Mouse (Mus musculus) layer of hippocampus, adult 2 months (tissue): Measurements from ENCODE around the gene Ranbp17. TPM values are rescaled to one million over a fixed set of nuclear protein-coding genes. Genes with fewer than 3 reads are reported as not detected.
A peak's percentile ranks its signal among the peaks of the same experiment; 100 is the strongest.

Source experiments
- DNase-seq, 2 experiments: peaks; one replicate each; pipeline ENCODE4 v3.0.0; 2022; ENCODE audit warnings: low spot score in 2 of 2
- H3K27ac ChIP-seq: fragments of 200-600 bp; 2 replicates; pipeline ENCODE4 v1.8.1; 2022
- H3K4me3 ChIP-seq: fragments of 200-600 bp; 2 replicates; pipeline ENCODE4 v1.8.1; 2022; ENCODE audit warnings: mild to moderate bottlenecking
- CTCF ChIP-seq: fragments of 200-600 bp; conservative IDR thresholded peaks from 2 replicates; pipeline ENCODE4 v1.8.1; 2022; ENCODE audit warnings: antibody characterized with exemption, mild to moderate bottlenecking, moderate library complexity
- total RNA-seq, 2 experiments: library from RNA; stranded (reverse); gene quantifications; 2 replicates each; pipeline ENCODE4 v1.2.3; 2021

Gene Ranbp17
- total RNA-seq, 2 experiments from 2014 or later: 7.9 to 9.9 TPM

DNA sequence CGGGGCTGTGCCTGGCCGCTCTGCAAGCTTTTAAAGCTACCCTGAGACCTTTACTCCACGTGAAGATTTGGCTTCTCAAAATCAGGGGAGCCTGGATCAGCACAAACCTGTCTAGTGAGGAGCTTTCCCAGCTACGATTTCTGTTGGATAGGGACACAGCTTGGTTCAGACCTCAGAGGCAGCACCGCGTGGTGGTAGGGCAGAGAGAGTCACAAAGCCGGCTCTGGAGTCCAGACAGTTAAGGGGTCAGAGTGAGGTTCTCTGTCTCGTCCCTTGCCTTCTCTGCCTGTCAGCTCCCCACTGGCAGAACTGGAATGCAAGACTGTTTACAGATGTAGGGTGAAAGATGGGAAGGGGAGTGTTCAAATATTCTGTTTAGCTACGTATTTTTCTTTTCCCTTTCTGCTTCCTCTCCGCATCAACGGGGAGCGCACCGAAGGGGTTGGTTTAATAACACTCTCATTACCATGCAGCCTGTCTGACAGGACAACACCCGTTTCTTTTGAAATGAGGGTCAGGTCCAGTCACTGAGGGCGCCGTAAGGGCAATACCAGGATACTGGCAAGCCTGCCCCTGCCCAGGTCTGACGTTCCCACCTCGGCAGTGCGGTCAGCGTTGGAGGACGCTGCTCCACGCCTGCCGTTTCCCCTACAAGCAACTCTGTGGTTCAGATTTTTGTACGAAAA lies 317.0 kb downstream of the Ranbp17 start:
- DNase-seq: no peak
- Histone ChIP-seq H3K27ac (no peak overlapping the region), H3K4me3 (no peak overlapping the region)
- no peak for TF ChIP-seq CTCF

- no peak overlapping the region for H3K27ac ChIP-seq
- no peak for TF ChIP-seq CTCF
- DNase-seq: no peak
- H3K4me3 ChIP-seq: no peak overlapping the region
Observed at GRCm38 (mm10) chr11:33195531-33196446, 317.8 kb downstream of the Ranbp17 start.

DNA sequence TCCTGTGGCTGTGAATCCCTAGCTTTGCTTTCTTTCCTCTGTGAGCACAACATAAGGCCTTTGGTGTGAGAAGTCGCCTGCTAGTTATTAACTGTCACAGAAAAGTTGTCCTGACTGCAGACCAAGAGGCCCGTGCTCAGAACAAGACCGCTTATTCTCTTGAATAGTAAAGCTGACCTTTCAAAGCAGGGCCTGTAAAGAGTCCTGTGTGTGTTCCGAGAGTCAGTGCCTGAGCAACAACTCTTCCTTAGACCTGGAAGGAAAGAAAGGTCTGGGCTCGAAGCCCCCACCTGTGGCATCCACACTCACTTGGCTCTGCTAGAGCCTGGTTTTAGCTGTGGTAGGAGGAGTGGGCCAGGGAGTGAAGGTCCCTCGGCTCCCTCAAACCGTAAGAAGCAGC lies 318.5 kb downstream of the Ranbp17 start:
- no peak overlapping the region for H3K27ac ChIP-seq
- TF ChIP-seq CTCF: no peak
- no peak overlapping the region for H3K4me3 ChIP-seq
- no peak for DNase-seq

DNA sequence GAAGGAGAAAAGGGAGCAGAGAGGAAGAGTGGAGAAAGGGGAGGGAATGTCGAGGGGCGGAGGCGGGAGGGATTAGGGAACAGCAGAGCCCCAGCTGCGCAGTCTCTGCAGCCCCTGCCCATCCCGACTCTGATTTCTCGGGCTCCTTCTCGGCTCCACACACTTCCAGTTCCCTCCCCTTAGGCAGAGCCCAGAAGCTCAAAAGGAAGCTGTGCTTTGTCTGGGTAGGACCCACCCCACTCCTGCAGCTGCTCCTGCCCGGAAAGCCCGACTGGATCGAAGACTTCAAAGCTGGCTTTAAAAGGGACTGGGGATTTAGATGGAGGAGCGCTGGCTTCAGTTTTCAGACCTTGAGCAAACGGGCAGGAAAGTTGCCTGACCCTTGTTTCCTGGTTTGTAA lies 319.9 kb downstream of the Ranbp17 start:
- Histone ChIP-seq H3K27ac (no peak overlapping the region), H3K4me3 (no peak overlapping the region)
- no peak for TF ChIP-seq CTCF
- DNase-seq: no peak

DNA sequence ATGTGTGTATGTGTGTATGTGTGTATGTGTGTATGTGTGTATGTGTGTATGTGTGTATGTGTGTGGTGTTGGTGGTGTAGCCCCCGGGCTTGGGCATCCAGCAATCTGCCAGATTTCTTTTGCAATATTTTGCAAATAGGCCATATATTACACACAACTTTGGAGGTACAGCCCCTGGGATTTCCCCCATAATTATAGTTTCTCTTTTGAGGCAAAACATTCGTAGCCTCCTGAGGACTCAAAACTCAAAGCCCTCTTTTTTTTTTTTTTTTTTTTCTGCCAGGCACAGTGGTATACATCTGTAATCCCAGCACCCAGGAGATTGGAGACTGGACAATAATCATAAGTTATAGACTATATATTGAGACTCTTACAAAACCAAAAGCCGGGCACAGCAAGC lies 331.7 kb downstream of the Ranbp17 start:
- no peak for DNase-seq
- H3K4me3 ChIP-seq: no peak overlapping the region
- no peak overlapping the region for H3K27ac ChIP-seq
- TF ChIP-seq CTCF: no peak

- Histone ChIP-seq H3K4me3 (no peak overlapping the region), H3K27ac (no peak overlapping the region)
- no peak for DNase-seq
- TF ChIP-seq CTCF: no peak
Observed at GRCm38 (mm10) chr11:33180701-33181116, 332.8 kb downstream of the Ranbp17 start.

- H3K27ac ChIP-seq: no peak overlapping the region
Observed at GRCm38 (mm10) chr11:33179802-33180201, 333.7 kb downstream of the Ranbp17 start.

DNA sequence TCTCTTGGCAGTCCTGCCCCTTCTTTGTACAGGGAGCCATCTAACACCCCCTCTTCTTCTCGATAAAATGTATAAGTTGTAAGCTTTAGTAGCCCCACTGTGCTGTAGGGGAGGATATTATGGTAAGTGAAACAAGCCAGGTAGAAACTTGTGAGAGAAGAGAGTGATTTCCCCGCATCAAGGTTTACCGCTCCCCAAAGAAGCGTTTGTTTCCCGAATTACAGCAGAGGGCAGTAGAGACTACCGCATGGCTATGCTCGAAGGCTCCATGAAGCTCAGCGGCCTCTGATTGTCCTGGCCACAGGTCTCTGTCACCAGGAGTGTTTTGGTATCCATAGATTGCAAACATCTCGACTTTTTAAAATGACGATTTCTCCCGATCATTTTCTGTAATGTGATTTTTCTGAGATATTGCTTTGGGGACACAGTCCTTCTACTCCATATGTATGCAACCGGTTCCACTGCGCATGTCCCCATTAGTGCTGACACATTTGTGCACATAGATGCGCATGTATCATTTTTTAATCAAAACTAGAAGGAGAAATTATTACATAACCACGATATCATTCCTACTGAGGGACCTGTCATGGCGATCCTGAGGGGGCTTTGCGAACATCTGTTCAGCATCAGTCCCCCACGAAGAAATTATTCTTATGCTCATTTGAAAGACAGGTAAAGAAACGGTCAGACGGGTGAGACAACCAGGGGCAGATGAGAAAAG lies 336.9 kb downstream of the Ranbp17 start:
- peak; percentile 90 for TF ChIP-seq CTCF
- H3K4me3 ChIP-seq: no peak overlapping the region
- peak; percentile 29 to 62 for DNase-seq
- no peak overlapping the region for H3K27ac ChIP-seq

More at GRCm38 (mm10) chr11:33179802-33180201, 333.7 kb downstream of the Ranbp17 start:
- no peak for TF ChIP-seq CTCF
- no peak overlapping the region for H3K4me3 ChIP-seq
- DNase-seq: no peak

DNA sequence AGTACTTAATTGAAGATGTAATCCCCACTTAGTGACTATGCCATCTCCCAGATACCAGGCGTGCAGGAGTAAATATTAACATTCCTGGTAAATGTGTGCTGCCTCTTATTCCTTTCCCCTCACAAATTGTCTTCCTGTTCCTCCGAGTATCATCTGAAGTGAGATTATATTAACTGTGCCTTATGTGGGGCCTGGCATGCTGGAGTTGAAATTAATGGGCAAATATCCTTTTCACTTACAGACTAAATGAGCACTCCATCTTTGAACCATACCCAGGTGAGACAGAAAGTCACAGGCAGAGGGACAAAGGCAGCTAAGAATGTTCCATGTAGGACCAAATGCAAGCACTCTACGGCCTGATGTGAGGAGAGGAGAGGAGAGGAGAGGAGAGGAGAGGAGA lies 337.8 kb downstream of the Ranbp17 start:
- Histone ChIP-seq H3K4me3 (no peak overlapping the region), H3K27ac (no peak overlapping the region)
- TF ChIP-seq CTCF: no peak
- no peak for DNase-seq

- TF ChIP-seq CTCF: peak; percentile 85
- peak; percentile 20 to 65 for DNase-seq
- H3K27ac ChIP-seq: no peak overlapping the region
- H3K4me3 ChIP-seq: no peak overlapping the region
Observed at GRCm38 (mm10) chr11:33170489-33170888, 343.1 kb downstream of the Ranbp17 start.

DNA sequence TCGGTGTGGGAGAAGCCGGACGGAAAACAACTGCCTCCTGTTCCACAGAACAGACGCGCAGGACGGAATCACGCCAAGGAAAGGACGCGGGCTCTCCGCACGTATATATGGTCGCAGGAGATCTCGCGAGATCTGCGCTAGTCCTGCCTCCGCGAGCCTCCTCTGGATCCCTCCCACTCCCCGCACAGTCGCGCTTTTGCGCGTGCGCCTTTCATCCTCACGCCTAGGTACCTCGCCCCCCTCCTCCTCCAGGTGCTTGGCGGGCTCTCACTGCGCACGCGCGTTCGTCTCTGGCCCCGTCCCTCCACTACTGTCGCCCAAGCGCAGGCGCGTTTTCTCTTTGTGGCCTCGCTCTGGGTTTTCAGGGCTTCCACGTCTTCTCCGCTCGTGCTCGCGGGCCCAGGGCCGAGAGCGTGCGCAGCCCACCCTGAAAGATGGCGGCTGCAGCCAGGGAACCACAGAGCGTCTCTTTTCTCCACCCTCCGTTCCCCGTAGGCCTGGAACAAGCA lies 350.5 kb downstream of the Ranbp17 start, which contains the start of gene Npm1:
Gene Npm1, minus strand, starts transcription at position 209 of the 509 bp plus-strand sequence.
- DNase-seq: peak; percentile 99 to 100

DNA sequence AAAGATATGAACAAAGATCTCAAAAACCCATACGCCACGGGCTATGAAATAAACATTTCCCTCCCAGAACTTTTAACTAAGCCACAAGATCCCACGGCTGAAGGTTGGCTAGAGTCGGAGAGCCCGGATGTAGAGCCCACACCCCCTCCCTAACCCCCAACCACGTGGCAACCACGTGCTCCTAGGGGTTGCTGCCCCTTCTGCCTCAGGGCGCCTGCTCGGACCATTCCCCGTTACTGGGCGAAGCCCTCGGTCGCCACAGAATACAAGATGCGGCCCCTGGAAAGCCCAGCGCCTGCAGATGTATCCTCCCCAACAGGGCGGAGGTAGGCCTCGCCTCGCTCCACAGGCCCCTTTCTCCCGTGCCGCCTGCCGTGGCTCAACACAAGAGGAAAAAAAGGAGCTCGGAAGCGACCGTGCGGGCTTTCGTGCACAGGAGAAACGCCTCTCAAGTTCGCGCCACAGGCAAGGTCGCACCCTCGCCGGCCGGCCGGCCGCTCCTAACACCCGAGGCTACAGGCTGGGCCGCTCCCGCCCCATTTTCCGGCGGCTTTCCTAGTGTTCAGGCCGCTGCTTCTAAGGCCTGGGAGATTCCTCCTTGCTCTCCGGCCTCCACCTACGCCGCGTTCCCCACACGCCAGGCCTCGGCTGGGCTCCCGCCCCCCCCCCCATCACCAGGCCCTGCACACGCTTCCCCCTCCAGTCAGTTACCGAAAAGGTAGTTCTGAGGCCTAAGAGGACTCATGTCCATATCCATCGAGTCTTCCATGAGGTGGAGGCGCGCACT lies 351.1 kb downstream of the Ranbp17 start:
- no peak for TF ChIP-seq CTCF
- DNase-seq: peak; percentile 38 to 52
- peak overlapping the region; percentile 93 for H3K27ac ChIP-seq
- H3K4me3 ChIP-seq: peak overlapping the region; percentile 85

More for the DNA sequence above, 350.5 kb downstream of the Ranbp17 start, which contains the start of gene Npm1:
- no peak for TF ChIP-seq CTCF
- peak within 1 kb of the TSS; percentile 98 for H3K27ac ChIP-seq
- peak within 1 kb of the TSS; percentile 85 for H3K4me3 ChIP-seq

Other genes with a start within 250 kb of the Ranbp17 start
- under 1 TPM in 1 of 2 experiments, not detected in 1; 0.38 TPM for gene Gm12117, start 237.0 kb downstream of the Ranbp17 start, total RNA-seq
- gene Gabrp, start 65.2 kb upstream of the Ranbp17 start, total RNA-seq: not detected
- not detected for gene D130052B06Rik, start 85.6 kb upstream of the Ranbp17 start, total RNA-seq